Mouse (Mus musculus) skeletal muscle tissue, adult 2 months (tissue): ENCODE results near the gene Ramp3.

Source experiments
- DNase-seq: peaks from one replicate; pipeline ENCODE4 v3.0.0-alpha.2; 2012; ENCODE audit warnings: low read depth, low spot score

The Ramp3 gene

GRCm38 (mm10) chr11:6670044-6670443, 11.7 kb downstream of the Ramp3 start:
- DNase-seq, result no peak

DNA sequence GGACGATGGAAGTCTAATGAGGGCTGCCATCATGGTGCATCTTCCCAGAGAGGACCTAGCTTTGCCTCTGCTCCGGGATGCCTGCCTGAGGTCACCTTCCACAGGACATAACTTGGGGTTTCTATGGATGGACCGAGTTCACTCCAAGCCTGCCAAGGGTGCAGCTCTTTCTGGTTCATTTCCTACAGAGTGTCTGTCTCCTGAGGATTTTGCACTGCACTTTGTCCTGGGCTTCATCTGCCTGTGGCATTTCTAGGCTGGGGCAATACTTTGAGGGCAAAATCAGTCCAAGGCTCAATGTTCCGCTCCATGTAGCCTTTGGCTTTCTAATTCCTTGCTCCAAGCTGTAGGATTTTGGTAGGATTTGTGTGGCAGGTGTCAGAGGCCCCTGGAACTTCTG, 12.5 kb downstream of the Ramp3 start:
- no peak for DNase-seq

- DNase-seq, result no peak
Observed at GRCm38 (mm10) chr11:6674701-6675100, 16.4 kb downstream of the Ramp3 start.

- no peak for DNase-seq
Observed at GRCm38 (mm10) chr11:6675402-6675801, 17.1 kb downstream of the Ramp3 start.

GRCm38 (mm10) chr11:6676641-6677040, 18.3 kb downstream of the Ramp3 start:
- DNase-seq, result no peak

DNA sequence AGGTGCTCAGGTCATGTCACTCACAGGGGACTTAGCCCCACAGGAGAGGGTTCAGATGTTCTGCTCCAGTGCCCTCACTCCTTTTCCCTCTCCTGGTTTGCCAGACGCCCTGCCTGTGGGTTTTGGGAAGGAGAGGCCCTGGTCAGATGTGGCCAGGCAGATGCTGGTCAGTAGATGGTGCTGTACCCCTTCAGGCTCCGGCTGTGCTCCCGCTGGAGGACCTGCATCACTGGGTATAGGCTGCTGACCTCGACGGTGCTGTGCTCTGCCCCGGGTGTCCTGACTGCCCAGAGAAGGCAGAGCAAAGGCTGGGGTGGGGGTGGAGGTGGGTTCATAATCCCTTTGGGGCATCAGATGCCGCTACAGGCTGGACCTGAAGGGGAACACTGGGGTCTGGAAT, 19.2 kb downstream of the Ramp3 start:
- no peak for DNase-seq

- no peak for DNase-seq
Observed at GRCm38 (mm10) chr11:6679694-6680396, 21.5 kb downstream of the Ramp3 start.

DNA sequence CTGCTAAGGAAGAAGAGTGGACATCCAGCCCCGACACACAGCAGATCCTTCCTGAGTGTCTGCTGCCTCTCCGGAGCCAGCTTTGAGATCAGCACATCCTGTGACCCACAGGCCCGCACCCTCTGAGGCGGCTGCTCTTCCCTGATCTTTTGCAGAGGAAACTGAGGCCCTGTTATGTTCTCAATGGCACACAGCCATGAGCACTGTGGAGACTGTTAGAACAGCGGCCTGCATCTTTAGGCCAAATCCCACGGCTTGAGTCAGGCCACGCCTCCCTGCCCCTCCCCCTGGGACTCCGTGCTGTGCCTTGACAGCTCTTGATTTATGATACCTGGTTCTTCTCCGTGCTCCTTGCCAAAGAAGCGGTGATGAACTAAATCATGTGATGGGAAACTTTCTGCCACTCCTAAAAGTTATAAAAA, 22.1 kb downstream of the Ramp3 start:
- DNase-seq, result peak; percentile 46

- DNase-seq, result no peak
Observed at GRCm38 (mm10) chr11:6684741-6685140, 26.4 kb downstream of the Ramp3 start.

DNA sequence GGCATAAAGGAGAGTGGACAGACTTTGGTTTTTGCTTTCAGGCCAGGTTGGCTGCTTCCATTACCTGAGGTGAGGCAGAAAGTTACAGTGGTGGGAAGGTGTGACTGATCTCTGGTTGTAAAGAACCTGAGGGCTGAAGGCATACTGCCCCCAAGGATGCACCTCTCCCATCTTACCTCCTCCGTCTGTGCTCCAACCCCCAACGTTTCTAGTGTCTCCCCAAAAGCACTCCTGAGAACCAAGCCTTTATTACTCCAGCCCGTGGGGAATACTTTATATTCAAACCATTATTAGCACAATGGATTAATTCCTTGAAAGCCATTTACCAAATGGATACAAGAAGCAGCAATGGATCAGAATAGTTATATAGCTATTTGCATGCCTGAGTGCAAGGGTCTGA, 30.6 kb downstream of the Ramp3 start:
- DNase-seq, result no peak

- DNase-seq, result no peak
Observed at GRCm38 (mm10) chr11:6692341-6692740, 34.0 kb downstream of the Ramp3 start.

DNA sequence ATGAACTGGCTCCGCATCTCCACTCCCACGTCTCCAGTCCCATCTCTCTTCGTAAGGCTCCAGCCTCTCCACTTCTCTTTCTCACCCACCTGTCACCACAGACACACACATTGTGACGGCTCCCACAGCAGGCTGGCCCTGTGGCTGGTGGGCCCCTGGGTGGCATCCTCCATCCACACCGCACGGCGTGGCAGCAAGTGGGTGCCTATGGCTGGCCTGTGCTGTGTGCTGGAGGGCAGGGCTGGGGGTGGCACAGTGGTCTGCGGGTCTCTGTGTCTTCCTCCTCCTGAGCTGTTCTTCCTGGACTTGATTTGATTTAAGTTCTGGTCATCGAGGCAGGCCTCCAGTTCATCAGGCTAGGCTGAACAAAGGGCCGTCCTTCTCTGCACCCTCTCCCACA, 35.8 kb downstream of the Ramp3 start:
- no peak for DNase-seq

- DNase-seq, result peak; percentile 5
Observed at GRCm38 (mm10) chr11:6695176-6695575, 36.9 kb downstream of the Ramp3 start.

- no peak for DNase-seq
Observed at GRCm38 (mm10) chr11:6696551-6696950, 38.2 kb downstream of the Ramp3 start.

GRCm38 (mm10) chr11:6697751-6698150, 39.4 kb downstream of the Ramp3 start:
- DNase-seq, result peak; percentile 8

GRCm38 (mm10) chr11:6698281-6698680, 40.0 kb downstream of the Ramp3 start:
- no peak for DNase-seq

DNA sequence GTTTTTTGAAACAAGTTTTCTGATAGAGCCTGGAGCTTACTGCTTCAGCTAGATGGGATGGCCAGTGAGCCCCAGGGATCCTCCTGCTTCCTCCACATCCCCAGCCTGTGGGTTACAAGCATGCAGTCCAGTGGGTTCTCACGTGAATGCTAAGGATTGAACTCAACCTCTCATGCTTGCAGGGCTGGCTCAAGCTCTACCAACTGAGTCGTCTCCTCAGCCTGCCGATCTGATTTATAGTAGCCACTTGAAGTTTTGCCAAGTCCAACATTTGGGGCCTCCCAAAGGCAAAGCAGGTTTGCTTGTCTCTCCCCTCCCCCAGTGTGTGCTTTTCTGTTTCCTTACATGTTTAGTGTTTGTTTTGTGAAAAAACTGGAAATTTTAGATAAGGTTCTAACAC, 43.9 kb downstream of the Ramp3 start:
- no peak for DNase-seq

DNA sequence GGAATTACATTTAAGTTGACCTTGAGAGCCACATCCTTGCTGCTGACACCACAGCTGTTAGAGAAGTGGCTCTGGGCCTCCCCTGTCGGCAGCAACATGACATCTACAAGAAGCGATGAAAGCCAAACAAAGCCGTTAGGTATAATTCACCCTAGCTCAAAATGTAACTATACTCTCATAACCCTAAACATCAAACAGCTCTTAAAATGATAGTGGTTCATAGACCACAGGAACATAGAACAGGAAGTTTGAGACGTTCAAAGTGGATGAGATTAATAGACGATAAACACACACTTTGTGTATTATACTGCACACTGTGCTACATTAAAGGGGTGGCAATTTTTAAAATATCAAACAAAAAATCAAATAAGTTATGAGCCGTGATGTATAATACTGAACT, 46.5 kb downstream of the Ramp3 start:
- DNase-seq, result no peak

DNA sequence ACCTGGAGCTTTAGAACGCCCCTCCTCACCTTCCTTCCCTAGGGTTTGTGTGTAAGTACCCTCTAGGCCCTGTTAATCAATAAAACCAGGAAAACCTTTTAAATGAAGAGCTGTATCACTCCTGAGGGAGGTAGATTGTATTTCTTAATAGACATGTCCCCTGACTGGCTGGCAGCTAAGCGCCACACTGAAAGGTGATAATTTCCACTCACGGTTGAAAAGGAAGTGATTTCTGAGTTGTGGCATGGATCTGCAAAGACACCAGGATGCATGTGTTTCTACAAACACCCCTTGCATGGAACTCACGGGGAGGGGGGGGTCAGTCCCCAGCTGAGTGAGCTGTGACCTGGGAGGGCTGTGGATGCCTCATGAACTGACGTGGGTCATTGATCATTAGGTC, 47.2 kb downstream of the Ramp3 start:
- no peak for DNase-seq

DNA sequence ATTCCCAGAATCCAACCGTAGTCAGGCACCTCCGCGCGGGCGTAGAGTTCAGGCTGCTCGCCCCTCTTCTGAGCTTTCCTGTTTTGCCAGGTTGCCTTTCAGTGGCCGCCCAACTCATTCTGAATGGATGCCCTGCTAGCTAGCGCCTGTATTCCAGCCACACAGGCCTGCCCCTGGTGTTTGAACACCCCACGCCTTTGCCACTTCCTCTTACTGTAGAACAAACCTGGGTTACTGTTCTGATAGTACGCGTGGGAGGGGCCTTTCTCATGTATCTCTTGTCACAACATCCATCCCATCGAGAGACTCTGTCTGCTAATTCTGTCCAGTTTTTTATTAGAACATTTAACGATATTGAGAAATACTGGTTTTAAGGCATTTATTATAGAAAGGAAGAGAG, 48.5 kb downstream of the Ramp3 start:
- no peak for DNase-seq

DNA sequence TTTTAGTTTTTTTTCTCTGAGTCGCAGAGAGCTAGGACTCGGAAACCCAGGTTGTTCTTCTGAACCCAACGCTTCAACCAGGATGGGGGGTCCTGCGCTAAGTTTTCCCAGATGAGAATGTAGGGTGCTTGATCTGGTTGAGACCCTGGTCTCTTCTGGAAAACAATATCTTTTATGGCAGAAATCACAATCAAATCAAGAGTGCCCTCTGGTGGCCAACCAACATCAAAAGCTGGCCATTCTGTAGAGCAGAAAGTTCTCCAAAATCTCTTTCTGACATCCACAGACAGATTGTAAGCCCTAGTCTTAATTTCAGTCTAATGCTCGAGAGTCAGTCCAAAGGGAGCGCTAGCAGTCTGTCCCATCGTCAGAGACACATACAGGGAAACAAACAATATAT, 50.1 kb downstream of the Ramp3 start:
- no peak for DNase-seq

DNA sequence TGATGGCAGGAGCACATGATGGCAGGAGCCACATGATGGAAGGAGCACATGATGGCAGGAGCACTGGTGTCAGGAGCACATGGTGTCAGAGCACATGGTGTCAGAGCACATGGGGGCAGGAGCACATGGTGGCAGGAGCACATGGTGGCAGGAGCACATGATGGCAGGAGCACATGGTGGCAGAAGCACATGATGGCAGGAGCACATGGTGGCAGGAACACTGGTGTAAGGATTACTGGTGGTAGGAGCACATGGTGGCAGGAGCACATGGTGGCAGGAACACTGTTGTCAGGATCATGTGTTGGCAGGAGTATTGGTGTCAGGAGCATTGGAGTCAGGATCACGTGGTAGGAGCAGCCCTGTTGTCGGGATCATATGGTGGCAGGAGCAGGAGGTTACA, 52.1 kb downstream of the Ramp3 start:
- no peak for DNase-seq

GRCm38 (mm10) chr11:6720746-6721145, 62.4 kb downstream of the Ramp3 start:
- no peak for DNase-seq

GRCm38 (mm10) chr11:6726921-6727320, 68.6 kb downstream of the Ramp3 start:
- no peak for DNase-seq
